Mouse (Mus musculus) induced T-regulatory cell, adult 2 months (primary cell): ENCODE measurements at regions not wholly inside any gene's neighbourhood (a gene's known extent, or its start where the extent isn't known, plus 50 kb on each side); places are given as distances from the start of the nearest gene placed in this dataset.

Source experiments
- DNase-seq: peaks from one replicate; pipeline ENCODE4 v3.0.0-alpha.2; 2012; ENCODE audit warnings: low read depth

- DNase-seq, result no peak
Observed at GRCm38 (mm10) chr15:51103948-51104347, 2780.8 kb upstream of the Gm7489 start.

GRCm38 (mm10) chr15:51104362-51104761, 2780.3 kb upstream of the Gm7489 start:
- DNase-seq, result no peak

- DNase-seq, result no peak
Observed at GRCm38 (mm10) chr15:51104796-51105195, 2779.9 kb upstream of the Gm7489 start.

GRCm38 (mm10) chr15:51105359-51106008, 2779.2 kb upstream of the Gm7489 start:
- no peak for DNase-seq

- no peak for DNase-seq
Observed at GRCm38 (mm10) chr15:51110186-51110585, 2774.5 kb upstream of the Gm7489 start.

GRCm38 (mm10) chr15:51125896-51126295, 2758.8 kb upstream of the Gm7489 start:
- no peak for DNase-seq

- DNase-seq, result no peak
Observed at GRCm38 (mm10) chr15:51131017-51131416, 2753.7 kb upstream of the Gm7489 start.

- DNase-seq, result no peak
Observed at GRCm38 (mm10) chr15:51136121-51136520, 2748.6 kb upstream of the Gm7489 start.

- DNase-seq, result no peak
Observed at GRCm38 (mm10) chr15:51139507-51139906, 2745.2 kb upstream of the Gm7489 start.

GRCm38 (mm10) chr15:51173976-51174620, 2710.6 kb upstream of the Gm7489 start:
- no peak for DNase-seq

GRCm38 (mm10) chr15:51176466-51176865, 2708.2 kb upstream of the Gm7489 start:
- DNase-seq, result no peak

GRCm38 (mm10) chr15:51189134-51189533, 2695.6 kb upstream of the Gm7489 start:
- no peak for DNase-seq

- DNase-seq, result no peak
Observed at GRCm38 (mm10) chr15:51197466-51198158, 2687.1 kb upstream of the Gm7489 start.

- no peak for DNase-seq
Observed at GRCm38 (mm10) chr15:51203351-51203750, 2681.4 kb upstream of the Gm7489 start.

- DNase-seq, result no peak
Observed at GRCm38 (mm10) chr15:51206050-51206449, 2678.7 kb upstream of the Gm7489 start.

- no peak for DNase-seq
Observed at GRCm38 (mm10) chr15:51206773-51207172, 2677.9 kb upstream of the Gm7489 start.

GRCm38 (mm10) chr15:51234873-51235272, 2649.8 kb upstream of the Gm7489 start:
- DNase-seq, result no peak

- DNase-seq, result no peak
Observed at GRCm38 (mm10) chr15:51244596-51244995, 2640.1 kb upstream of the Gm7489 start.

GRCm38 (mm10) chr15:51247259-51247658, 2637.4 kb upstream of the Gm7489 start:
- DNase-seq, result no peak

GRCm38 (mm10) chr15:51248034-51248788, 2636.5 kb upstream of the Gm7489 start:
- DNase-seq, result no peak

GRCm38 (mm10) chr15:51248789-51249040, 2636.0 kb upstream of the Gm7489 start:
- DNase-seq, result no peak

- DNase-seq, result no peak
Observed at GRCm38 (mm10) chr15:51254143-51254542, 2630.6 kb upstream of the Gm7489 start.

GRCm38 (mm10) chr15:51255203-51255615, 2629.5 kb upstream of the Gm7489 start:
- no peak for DNase-seq
